Mouse (Mus musculus) limb, embryonic 15.5 days (tissue): Measurements from ENCODE around the gene Inpp4a. TPM values are rescaled to one million over a fixed set of nuclear protein-coding genes. Genes with fewer than 3 reads are reported as not detected.

Source experiments
- ATAC-seq: fragments of 200-750 bp; cut with Nextera tagmentation; 2 replicates; pipeline ENCODE4 v1.8.0; 2017; ENCODE audit warnings: low read depth, moderate TSS enrichment; ENCODE audit not compliant: insufficient number of reproducible peaks, low FRiP score, low TSS enrichment
- H3K27ac ChIP-seq: fragments of 300-500 bp; sonication (generic); 2 replicates; pipeline ENCODE4 v1.5.1; 2015; ENCODE audit warnings: moderate library complexity, mild to moderate bottlenecking, inconsistent platforms
- H3K27me3 ChIP-seq: fragments of 300-500 bp; sonication (generic); 2 replicates; pipeline ENCODE4 v1.6.1; 2015; ENCODE audit warnings: inconsistent platforms
- H3K36me3 ChIP-seq: fragments of 300-500 bp; sonication (generic); 2 replicates; pipeline ENCODE4 v1.6.1; 2015; ENCODE audit warnings: inconsistent platforms
- H3K4me1 ChIP-seq: fragments of 300-500 bp; sonication (generic); 2 replicates; pipeline ENCODE4 v1.6.1; 2015; ENCODE audit warnings: inconsistent platforms
- H3K4me2 ChIP-seq: fragments of 300-500 bp; sonication (generic); 2 replicates; pipeline ENCODE4 v1.6.1; 2015; ENCODE audit warnings: mild to moderate bottlenecking, inconsistent platforms
- H3K4me3 ChIP-seq: fragments of 300-500 bp; sonication (generic); 2 replicates; pipeline ENCODE4 v1.5.1; 2015; ENCODE audit warnings: mild to moderate bottlenecking, inconsistent platforms
- H3K9ac ChIP-seq: fragments of 300-500 bp; sonication (generic); 2 replicates; pipeline ENCODE4 v1.6.1; 2015; ENCODE audit warnings: inconsistent platforms
- H3K9me3 ChIP-seq: fragments of 300-500 bp; sonication (generic); 2 replicates; pipeline ENCODE4 v1.6.1; 2016; ENCODE audit warnings: inconsistent platforms
- WGBS: fragments of 180-500 bp; shearing (Covaris S2); methylation state at CpG from one replicate; pipeline ENCODE4 v1.1.7; 2015; 5-methylcytosine and 5-hydroxymethylcytosine counted together
- polyA plus RNA-seq: library from polyadenylated mRNA; unstranded; fragments of >200 nt; fragmentation: Nextera tagmentation; extraction: Ambion mirVana; gene quantifications from 2 replicates; pipeline ENCODE4 v1.2.1, GENCODE M21; 2015

Gene Inpp4a
- polyA plus RNA-seq, result 16.9 and 18.4 TPM in 2 replicates

GRCm38 (mm10) chr1:37299540-37300491, at the start of gene Inpp4a:
Inpp4a (plus strand) TSS chr1:37299865.
- no peaks in the 10 kb centered on the region for H3K27me3 ChIP-seq
- peak within 1 kb of the TSS; percentile 68 for H3K9ac ChIP-seq
- under 1% methylated on average over 77 of the region's 77 CpGs for WGBS
- peak within 1 kb of the TSS; percentile 54 for H3K27ac ChIP-seq
- no peaks in the 10 kb centered on the region for H3K36me3 ChIP-seq
- ATAC-seq, result peak; percentile 89
- H3K4me3 ChIP-seq, result peak within 1 kb of the TSS; percentile 90
- no peaks in the 10 kb centered on the region for H3K9me3 ChIP-seq
- peak within 1 kb of the TSS; percentile 75 for H3K4me2 ChIP-seq
- peaks cover 9% of the 10 kb centered on the region; the same call in 1 of the 2 replicates for H3K4me1 ChIP-seq

GRCm38 (mm10) chr1:37250643-37251310, 48.9 kb upstream of the Inpp4a start:
- H3K4me3 ChIP-seq, result no peak overlapping the region
- no peak overlapping the region for H3K4me2 ChIP-seq
- no peak overlapping the region for H3K9ac ChIP-seq
- no peak for ATAC-seq
- H3K4me1 ChIP-seq, result peaks cover 4% of the 10 kb centered on the region; the same call in 1 of the 2 replicates
- WGBS, result 38% methylated on average over 5 of the region's 5 CpGs
- no peaks in the 10 kb centered on the region for H3K27me3 ChIP-seq
- no peak overlapping the region for H3K27ac ChIP-seq
- H3K36me3 ChIP-seq, result no peaks in the 10 kb centered on the region
- H3K9me3 ChIP-seq, result no peaks in the 10 kb centered on the region

GRCm38 (mm10) chr1:37258443-37258842, 41.2 kb upstream of the Inpp4a start:
- Histone ChIP-seq H3K36me3 (no peaks in the 10 kb centered on the region), H3K27me3 (no peaks in the 10 kb centered on the region), H3K9me3 (no peaks in the 10 kb centered on the region), H3K27ac (no peak overlapping the region), H3K4me1 (no peaks in the 10 kb centered on the region), H3K4me3 (no peak overlapping the region), H3K4me2 (no peak overlapping the region), H3K9ac (no peak overlapping the region)
- no peak for ATAC-seq
- WGBS, result 91% methylated on average over 2 of the region's 2 CpGs

GRCm38 (mm10) chr1:37272464-37272863, 27.2 kb upstream of the Inpp4a start:
- Histone ChIP-seq H3K4me1 (no peaks in the 10 kb centered on the region), H3K4me3 (no peak overlapping the region), H3K27me3 (no peaks in the 10 kb centered on the region), H3K9ac (no peak overlapping the region), H3K9me3 (no peaks in the 10 kb centered on the region), H3K36me3 (no peaks in the 10 kb centered on the region), H3K27ac (no peak overlapping the region), H3K4me2 (no peak overlapping the region)
- WGBS, result 3% methylated on average over 7 of the region's 7 CpGs
- no peak for ATAC-seq

GRCm38 (mm10) chr1:37286556-37286955, 13.1 kb upstream of the Inpp4a start:
- WGBS, result 71% methylated on average over 7 of the region's 7 CpGs
- Histone ChIP-seq H3K4me3 (no peak overlapping the region), H3K4me2 (no peak overlapping the region), H3K9me3 (no peaks in the 10 kb centered on the region), H3K27ac (no peak overlapping the region), H3K36me3 (no peaks in the 10 kb centered on the region), H3K27me3 (no peaks in the 10 kb centered on the region), H3K9ac (no peak overlapping the region), H3K4me1 (no peaks in the 10 kb centered on the region)
- no peak for ATAC-seq

- Histone ChIP-seq H3K4me1 (no peaks in the 10 kb centered on the region), H3K4me2 (no peak overlapping the region), H3K9me3 (no peaks in the 10 kb centered on the region), H3K27ac (no peak overlapping the region), H3K9ac (no peak overlapping the region), H3K27me3 (no peaks in the 10 kb centered on the region), H3K4me3 (no peak overlapping the region), H3K36me3 (no peaks in the 10 kb centered on the region)
- no peak for ATAC-seq
- 60% methylated on average over 1 of the region's 1 CpGs for WGBS
These were observed 11.9 kb upstream of the Inpp4a start for GRCm38 (mm10) chr1:37287748-37288147.

- ATAC-seq, result no peak
- H3K9me3 ChIP-seq, result no peaks in the 10 kb centered on the region
- H3K4me1 ChIP-seq, result no peaks in the 10 kb centered on the region
- no peak overlapping the region for H3K9ac ChIP-seq
- no peak overlapping the region for H3K4me2 ChIP-seq
- WGBS, result 53% methylated on average over 11 of the region's 11 CpGs
- H3K27ac ChIP-seq, result no peak overlapping the region
- no peaks in the 10 kb centered on the region for H3K27me3 ChIP-seq
- no peaks in the 10 kb centered on the region for H3K36me3 ChIP-seq
- H3K4me3 ChIP-seq, result no peak overlapping the region
These were observed 11.3 kb upstream of the Inpp4a start for GRCm38 (mm10) chr1:37288181-37288935.

GRCm38 (mm10) chr1:37288941-37289340, 10.7 kb upstream of the Inpp4a start:
- H3K4me3 ChIP-seq, result no peak overlapping the region
- no peak overlapping the region for H3K4me2 ChIP-seq
- no peaks in the 10 kb centered on the region for H3K4me1 ChIP-seq
- no peak overlapping the region for H3K27ac ChIP-seq
- 81% methylated on average over 7 of the region's 7 CpGs for WGBS
- ATAC-seq, result no peak
- H3K9ac ChIP-seq, result no peak overlapping the region
- no peaks in the 10 kb centered on the region for H3K27me3 ChIP-seq
- H3K36me3 ChIP-seq, result no peaks in the 10 kb centered on the region
- H3K9me3 ChIP-seq, result no peaks in the 10 kb centered on the region

GRCm38 (mm10) chr1:37296414-37296813, 3.3 kb upstream of the Inpp4a start:
- Histone ChIP-seq H3K27ac (no peak overlapping the region), H3K27me3 (no peaks in the 10 kb centered on the region), H3K9ac (no peak overlapping the region), H3K4me1 (peaks cover 9% of the 10 kb centered on the region; the same call in 1 of the 2 replicates), H3K9me3 (no peaks in the 10 kb centered on the region), H3K4me3 (no peak overlapping the region), H3K36me3 (no peaks in the 10 kb centered on the region), H3K4me2 (no peak overlapping the region)
- 61% methylated on average over 1 of the region's 1 CpGs for WGBS
- ATAC-seq, result no peak

- H3K9ac ChIP-seq, result no peak overlapping the region
- WGBS, result 81% methylated on average over 2 of the region's 2 CpGs
- H3K4me2 ChIP-seq, result no peak overlapping the region
- H3K27ac ChIP-seq, result no peak overlapping the region
- no peak for ATAC-seq
- peaks cover 9% of the 10 kb centered on the region; the same call in 1 of the 2 replicates for H3K4me1 ChIP-seq
- H3K4me3 ChIP-seq, result no peak overlapping the region
- no peaks in the 10 kb centered on the region for H3K36me3 ChIP-seq
- H3K27me3 ChIP-seq, result no peaks in the 10 kb centered on the region
- no peaks in the 10 kb centered on the region for H3K9me3 ChIP-seq
These were observed 761 bp upstream of the Inpp4a start for GRCm38 (mm10) chr1:37298904-37299303.

- Histone ChIP-seq H3K4me2 (peak overlapping the region; percentile 75), H3K9ac (peak overlapping the region; percentile 68; the same call in 1 of the 2 replicates), H3K27me3 (no peaks in the 10 kb centered on the region), H3K27ac (no peak overlapping the region), H3K4me3 (peak overlapping the region; percentile 90), H3K4me1 (peaks cover 9% of the 10 kb centered on the region; the same call in 1 of the 2 replicates), H3K36me3 (no peaks in the 10 kb centered on the region), H3K9me3 (no peaks in the 10 kb centered on the region)
- ATAC-seq, result no peak
- 23% methylated on average over 5 of the region's 5 CpGs for WGBS
These were observed 985 bp downstream of the Inpp4a start for GRCm38 (mm10) chr1:37300650-37301049.
